Mouse (Mus musculus) heart, embryonic 11.5 days (tissue): ENCODE measurements around the gene Adamts15. TPM values are rescaled to one million over a fixed set of nuclear protein-coding genes. Genes with fewer than 3 reads are reported as not detected.

Source experiments
- ATAC-seq: fragments of 200-750 bp; cut with Nextera tagmentation; replicated peaks from 2 replicates; pipeline ENCODE4 v1.8.0; 2017; ENCODE audit warnings: moderate library complexity; ENCODE audit not compliant: insufficient number of reproducible peaks, low FRiP score, low TSS enrichment
- H3K27ac ChIP-seq: fragments of 300-500 bp; sonication (generic); 2 replicates; pipeline ENCODE4 v1.5.1; 2014; ENCODE audit warnings: mild to moderate bottlenecking, low read depth, low read length
- H3K27me3 ChIP-seq: fragments of 300-500 bp; sonication (generic); 2 replicates; pipeline ENCODE4 v1.6.1; 2014; ENCODE audit warnings: mild to moderate bottlenecking, low read length, mixed read lengths; ENCODE audit not compliant: control insufficient read depth, insufficient read depth
- H3K36me3 ChIP-seq: fragments of 300-500 bp; sonication (generic); 2 replicates; pipeline ENCODE4 v1.6.1; 2014; ENCODE audit warnings: mild to moderate bottlenecking, low read length, moderate library complexity, mixed read lengths; ENCODE audit not compliant: control insufficient read depth, insufficient read depth
- H3K4me1 ChIP-seq: fragments of 300-500 bp; sonication (generic); 2 replicates; pipeline ENCODE4 v1.6.1; 2014; ENCODE audit warnings: low read length; ENCODE audit not compliant: control insufficient read depth, insufficient read depth
- H3K4me2 ChIP-seq: fragments of 300-500 bp; sonication (generic); 2 replicates; pipeline ENCODE4 v1.6.1; 2014; ENCODE audit warnings: mild to moderate bottlenecking, moderate library complexity
- H3K4me3 ChIP-seq: fragments of 300-500 bp; sonication (generic); 2 replicates; pipeline ENCODE4 v1.5.1; 2014; ENCODE audit warnings: low read depth, low read length
- H3K9ac ChIP-seq: fragments of 300-500 bp; sonication (generic); 2 replicates; pipeline ENCODE4 v1.6.1; 2014; ENCODE audit warnings: mild to moderate bottlenecking, low read depth, low read length, moderate library complexity
- H3K9me3 ChIP-seq: fragments of 300-500 bp; sonication (generic); replicated peaks from 2 replicates; pipeline ENCODE4 v1.6.1; 2016; ENCODE audit warnings: low read length; ENCODE audit not compliant: control insufficient read depth
- WGBS: fragments of 180-500 bp; shearing (Covaris S2); extraction: QIAGEN DNeasy Blood & Tissue Kit; methylation state at CpG from one replicate; pipeline ENCODE4 v1.1.7; 2014; ENCODE audit not compliant: insufficient replicate concordance; 5-methylcytosine and 5-hydroxymethylcytosine counted together
- polyA plus RNA-seq: library from polyadenylated mRNA; unstranded; fragments of >200 nt; fragmentation: Nextera tagmentation; extraction: Ambion mirVana; gene quantifications from 2 replicates; pipeline ENCODE4 v1.2.1, GENCODE M21; 2014

The Adamts15 gene
- polyA plus RNA-seq, 1 experiment from 2014 or later = 5.7 TPM

DNA sequence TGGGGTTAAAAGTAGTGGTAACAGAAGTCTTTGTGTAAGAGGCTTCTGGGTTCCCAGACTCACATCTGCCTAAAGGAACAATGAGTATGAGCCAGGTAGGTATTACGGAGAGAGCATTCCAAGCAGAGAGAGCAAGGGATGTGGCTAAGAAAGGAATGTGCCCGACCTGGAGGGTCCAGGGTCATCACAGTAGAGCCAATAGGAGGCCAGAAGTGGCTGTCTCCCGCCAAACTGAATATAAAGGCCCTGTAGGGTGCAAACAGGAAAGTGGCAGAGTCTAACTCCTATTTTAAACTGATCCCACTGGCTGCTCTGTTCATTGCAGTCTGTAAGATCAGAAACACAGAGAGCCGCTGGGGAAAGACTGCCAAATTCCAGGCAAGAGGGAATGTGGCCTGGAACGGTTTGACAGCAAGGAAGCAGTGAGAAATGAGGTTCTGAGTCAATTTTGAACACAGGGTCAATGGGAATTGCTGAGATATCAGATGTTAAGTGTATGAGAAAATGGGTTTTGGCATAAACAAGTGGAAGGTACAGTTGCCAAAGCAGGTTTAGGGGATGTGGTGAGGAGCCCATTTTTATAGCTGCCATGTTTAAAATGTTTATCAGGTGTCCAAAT, 14.5 kb downstream of the Adamts15 start:
- Histone ChIP-seq H3K27me3 (no peaks in the 10 kb centered on the region), H3K4me1 (no peaks in the 10 kb centered on the region), H3K4me3 (no peak overlapping the region), H3K9me3 (no peaks in the 10 kb centered on the region), H3K36me3 (peaks cover 7% of the 10 kb centered on the region), H3K27ac (no peak overlapping the region), H3K9ac (no peak overlapping the region), H3K4me2 (no peak overlapping the region)
- 59% methylated on average over 5 of the region's 5 CpGs for WGBS
- ATAC-seq = no peak

DNA sequence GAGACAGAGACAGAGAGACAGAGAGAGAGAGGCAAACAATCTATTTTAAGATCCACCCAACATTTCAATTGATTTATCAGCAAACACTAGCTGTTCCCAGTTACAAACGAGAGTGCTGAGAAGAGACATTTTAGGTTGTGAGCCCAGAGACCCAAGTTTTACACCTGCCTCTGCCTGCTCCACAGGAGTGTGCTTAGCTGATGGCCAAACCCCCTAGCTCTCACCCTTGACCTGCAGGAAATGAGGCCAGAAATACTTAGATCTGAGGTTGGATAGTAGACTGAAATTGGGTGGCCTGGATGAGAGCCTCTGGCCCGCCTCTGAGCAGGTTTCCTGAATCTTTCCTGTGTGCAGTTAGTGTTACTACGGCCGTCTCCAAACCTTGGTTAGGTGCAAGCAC, 15.8 kb downstream of the Adamts15 start:
- no peaks in the 10 kb centered on the region for H3K27me3 ChIP-seq
- WGBS = 74% methylated on average over 4 of the region's 4 CpGs
- ATAC-seq = no peak
- no peak overlapping the region for H3K27ac ChIP-seq
- H3K9ac ChIP-seq = no peak overlapping the region
- no peak overlapping the region for H3K4me2 ChIP-seq
- no peaks in the 10 kb centered on the region for H3K9me3 ChIP-seq
- no peaks in the 10 kb centered on the region for H3K4me1 ChIP-seq
- peaks cover 10% of the 10 kb centered on the region for H3K36me3 ChIP-seq
- no peak overlapping the region for H3K4me3 ChIP-seq

- Histone ChIP-seq H3K9ac (no peak overlapping the region), H3K4me1 (no peaks in the 10 kb centered on the region), H3K9me3 (no peaks in the 10 kb centered on the region), H3K27ac (no peak overlapping the region), H3K4me3 (no peak overlapping the region), H3K27me3 (no peaks in the 10 kb centered on the region), H3K36me3 (peaks cover 11% of the 10 kb centered on the region), H3K4me2 (no peak overlapping the region)
- ATAC-seq = no peak
- WGBS = 80% methylated on average over 10 of the region's 10 CpGs
These were observed 16.4 kb downstream of the Adamts15 start for GRCm38 (mm10) chr9:30905861-30906260.

DNA sequence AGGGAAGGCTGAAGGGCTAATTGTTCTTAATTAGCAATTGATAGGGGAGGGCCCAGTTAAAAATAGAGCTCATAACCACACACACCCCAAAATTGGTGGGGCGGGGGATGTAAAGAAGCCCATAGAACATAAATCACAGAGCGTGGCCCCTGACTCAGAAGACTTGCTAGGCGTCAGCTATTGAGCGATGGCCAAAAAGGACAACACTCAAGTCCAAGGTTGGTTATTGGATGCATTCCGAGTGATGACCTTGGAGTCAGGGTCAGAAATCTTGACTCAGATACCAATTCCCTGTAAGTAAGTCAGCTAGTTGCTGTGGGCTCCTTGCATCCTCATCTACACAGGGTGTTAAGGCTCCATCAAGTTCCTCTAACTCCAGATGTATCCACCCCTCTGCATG, 19.0 kb downstream of the Adamts15 start:
- Histone ChIP-seq H3K27ac (no peak overlapping the region), H3K36me3 (peaks cover 13% of the 10 kb centered on the region), H3K9me3 (no peaks in the 10 kb centered on the region), H3K4me2 (no peak overlapping the region), H3K27me3 (no peaks in the 10 kb centered on the region), H3K4me3 (no peak overlapping the region), H3K9ac (no peak overlapping the region), H3K4me1 (no peaks in the 10 kb centered on the region)
- ATAC-seq = no peak
- WGBS = 88% methylated on average over 5 of the region's 5 CpGs

- ATAC-seq = no peak
- no peak overlapping the region for H3K4me2 ChIP-seq
- H3K4me1 ChIP-seq = no peaks in the 10 kb centered on the region
- H3K27me3 ChIP-seq = no peaks in the 10 kb centered on the region
- H3K9ac ChIP-seq = no peak overlapping the region
- H3K4me3 ChIP-seq = no peak overlapping the region
- no peaks in the 10 kb centered on the region for H3K9me3 ChIP-seq
- peaks cover 13% of the 10 kb centered on the region for H3K36me3 ChIP-seq
- WGBS = 93% methylated on average over 7 of the region's 7 CpGs
- no peak overlapping the region for H3K27ac ChIP-seq
These were observed 19.6 kb downstream of the Adamts15 start for GRCm38 (mm10) chr9:30902641-30903040.

DNA sequence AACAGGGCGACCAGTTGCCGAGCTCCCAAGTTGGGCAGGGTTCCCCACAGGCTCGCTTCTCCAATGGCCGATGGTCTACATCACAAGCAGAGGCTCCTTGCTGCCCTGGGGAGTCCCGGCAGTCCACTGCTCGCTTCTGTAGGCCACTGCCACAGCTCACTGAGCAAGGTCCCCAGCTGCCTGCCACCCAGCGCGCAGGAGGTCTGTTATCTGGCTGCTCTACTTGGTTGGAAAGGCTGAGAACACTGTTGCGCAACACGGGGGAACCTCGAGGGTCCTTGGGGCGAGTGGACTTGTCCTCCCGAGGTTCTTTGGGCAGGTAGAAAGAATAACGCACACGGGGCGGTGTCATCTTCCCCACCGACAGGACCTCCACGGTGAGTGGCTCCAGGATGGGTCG, 20.1 kb downstream of the Adamts15 start:
- Histone ChIP-seq H3K9ac (no peak overlapping the region), H3K36me3 (peaks cover 13% of the 10 kb centered on the region), H3K27me3 (no peaks in the 10 kb centered on the region), H3K4me1 (peaks cover under 1% of the 10 kb centered on the region; the same call in 1 of the 2 replicates), H3K9me3 (no peaks in the 10 kb centered on the region), H3K4me3 (no peak overlapping the region), H3K27ac (no peak overlapping the region), H3K4me2 (no peak overlapping the region)
- WGBS = 89% methylated on average over 19 of the region's 19 CpGs
- no peak for ATAC-seq

- no peak overlapping the region for H3K9ac ChIP-seq
- H3K4me1 ChIP-seq = peaks cover 6% of the 10 kb centered on the region; the same call in 1 of the 2 replicates
- peaks cover 6% of the 10 kb centered on the region for H3K36me3 ChIP-seq
- H3K4me2 ChIP-seq = no peak overlapping the region
- H3K27ac ChIP-seq = no peak overlapping the region
- no peaks in the 10 kb centered on the region for H3K27me3 ChIP-seq
- H3K9me3 ChIP-seq = no peaks in the 10 kb centered on the region
- whole genome bisulfite sequencing = 82% methylated on average over 2 of the region's 2 CpGs
- H3K4me3 ChIP-seq = no peak overlapping the region
- ATAC-seq = no peak
These were observed 25.1 kb downstream of the Adamts15 start for GRCm38 (mm10) chr9:30897169-30897568.

- 65% methylated on average over 5 of the region's 5 CpGs for WGBS
- no peak overlapping the region for H3K4me3 ChIP-seq
- peaks cover 5% of the 10 kb centered on the region for H3K36me3 ChIP-seq
- H3K4me2 ChIP-seq = no peak overlapping the region
- H3K4me1 ChIP-seq = peaks cover 6% of the 10 kb centered on the region; the same call in 1 of the 2 replicates
- ATAC-seq = no peak
- no peaks in the 10 kb centered on the region for H3K27me3 ChIP-seq
- H3K9ac ChIP-seq = no peak overlapping the region
- H3K27ac ChIP-seq = no peak overlapping the region
- no peaks in the 10 kb centered on the region for H3K9me3 ChIP-seq
These were observed 25.5 kb downstream of the Adamts15 start for GRCm38 (mm10) chr9:30896752-30897151.

DNA sequence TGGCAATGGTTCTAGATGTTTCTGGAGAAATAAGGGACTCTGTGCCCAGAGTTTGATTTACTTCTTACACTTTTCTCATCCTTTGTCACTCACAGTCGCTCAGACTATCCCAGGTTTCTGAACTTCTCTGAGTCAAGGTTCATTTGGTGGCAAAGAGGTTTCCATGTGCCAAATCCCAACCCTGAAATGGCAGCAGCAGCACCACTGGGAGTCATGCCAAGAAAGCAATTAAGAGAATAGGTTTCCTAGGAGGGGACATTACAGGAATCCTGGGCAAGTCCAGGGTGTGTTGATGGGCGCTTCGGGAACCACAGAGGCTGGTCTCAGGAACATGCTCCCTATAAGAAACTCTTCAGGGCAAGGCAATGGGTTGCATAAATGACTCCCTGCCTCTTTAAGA, 26.6 kb downstream of the Adamts15 start:
- Histone ChIP-seq H3K4me3 (no peak overlapping the region), H3K9ac (no peak overlapping the region), H3K36me3 (no peaks in the 10 kb centered on the region; the same call in 1 of the 2 replicates), H3K4me2 (no peak overlapping the region), H3K27ac (no peak overlapping the region), H3K27me3 (no peaks in the 10 kb centered on the region), H3K9me3 (no peaks in the 10 kb centered on the region), H3K4me1 (peaks cover 6% of the 10 kb centered on the region; the same call in 1 of the 2 replicates)
- ATAC-seq = no peak
- 83% methylated on average over 3 of the region's 3 CpGs for WGBS
